Mouse (Mus musculus): ENCODE measurements around the gene Rpl38.

The Rpl38 gene

DNA sequence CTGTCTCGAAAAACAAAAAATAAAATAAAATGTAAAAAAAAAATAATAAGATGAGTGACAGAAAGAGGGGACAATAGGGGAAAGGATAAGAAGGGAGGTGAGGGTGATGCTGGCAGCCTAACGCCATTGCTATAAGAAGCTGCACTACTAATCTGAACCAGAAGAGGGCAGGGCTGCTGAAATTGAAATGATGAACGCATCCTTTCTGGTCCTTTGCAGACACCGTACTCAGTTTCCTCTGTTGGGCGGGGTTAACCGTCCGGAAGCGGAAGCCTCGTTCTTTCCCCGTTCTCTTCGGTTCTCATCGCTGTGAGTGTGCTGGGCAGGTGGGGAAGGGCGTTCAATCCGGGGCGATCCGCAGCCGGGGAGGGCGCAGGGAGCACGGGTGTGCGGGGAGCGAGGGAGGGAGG, at the start of gene Rpl38:
Gene Rpl38, plus strand, starts transcription at position 224 of the 410 bp plus-strand sequence.
- peak; percentile 93 to 98 for DNase-seq (ENCODE audit: inconsistent age in 2 of 2, low spot score in 1 of 2)

DNA sequence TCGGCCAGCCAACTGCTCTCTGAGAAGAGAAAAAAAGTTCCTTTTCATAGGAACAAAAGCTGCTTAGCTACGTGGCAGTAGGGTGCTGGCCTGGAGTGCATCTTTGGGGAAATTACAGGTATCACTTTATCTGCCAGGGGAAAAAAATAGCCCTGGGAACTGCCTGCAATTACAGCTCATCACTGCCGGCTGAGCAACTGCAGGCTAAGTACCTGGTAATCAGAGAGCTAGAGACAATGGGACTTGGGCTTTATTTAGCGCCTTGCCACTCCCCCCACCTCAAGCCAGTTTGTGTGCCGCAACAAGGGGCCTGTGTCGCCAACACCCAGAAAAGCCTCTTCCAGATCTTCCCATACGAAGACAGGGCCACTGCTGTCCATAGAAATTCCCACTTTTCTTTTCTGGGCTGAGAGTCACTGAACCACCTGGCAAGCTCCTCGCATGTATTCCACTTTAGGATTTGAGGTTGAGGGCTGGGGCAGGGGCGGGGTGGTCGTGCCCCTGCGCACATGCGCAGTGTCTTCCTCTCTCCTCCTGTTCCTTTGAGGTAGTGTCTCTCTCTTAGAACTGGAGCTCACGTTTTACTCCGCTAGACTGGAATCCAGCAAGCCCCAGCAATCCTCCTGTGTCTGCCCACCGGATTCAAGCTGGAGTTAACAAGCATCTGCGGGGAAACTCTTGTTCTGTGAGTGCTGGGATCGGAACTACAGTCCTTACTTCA, 49.5 kb upstream of the Rpl38 start:
- no peak for DNase-seq (ENCODE audit: inconsistent age in 2 of 2, low spot score in 1 of 2)

DNA sequence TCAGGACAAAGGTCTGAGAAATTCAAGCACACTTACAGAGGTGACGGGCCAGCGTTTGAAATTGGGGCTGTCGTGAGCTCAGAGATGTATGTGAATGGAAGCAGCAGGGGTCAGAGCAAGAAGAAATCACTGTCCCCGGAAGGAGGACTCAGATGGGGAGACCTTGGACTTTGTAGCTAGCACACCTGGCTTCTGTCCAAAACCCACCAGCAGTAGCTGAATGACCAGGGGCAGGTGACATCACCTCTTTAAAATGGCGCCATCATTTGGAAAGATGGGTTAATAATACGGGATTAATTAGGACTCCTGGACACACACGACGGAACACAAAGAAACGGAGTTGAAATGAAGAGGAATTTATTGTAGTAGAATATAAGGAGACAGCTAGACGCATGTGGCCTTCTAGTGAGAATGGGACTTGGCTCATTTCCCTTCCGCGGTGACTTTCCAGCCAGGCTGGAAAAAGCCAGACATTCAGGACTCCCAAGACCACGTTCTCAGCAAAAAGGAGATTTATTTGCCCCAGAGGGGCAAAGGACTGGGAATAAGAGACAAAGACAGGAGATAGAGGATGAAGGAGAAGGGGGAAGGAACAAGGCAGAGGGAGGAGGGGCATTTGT, 42.1 kb upstream of the Rpl38 start:
- peak; percentile 64 to 87 for DNase-seq (ENCODE audit: inconsistent age in 2 of 2, low spot score in 1 of 2)

DNA sequence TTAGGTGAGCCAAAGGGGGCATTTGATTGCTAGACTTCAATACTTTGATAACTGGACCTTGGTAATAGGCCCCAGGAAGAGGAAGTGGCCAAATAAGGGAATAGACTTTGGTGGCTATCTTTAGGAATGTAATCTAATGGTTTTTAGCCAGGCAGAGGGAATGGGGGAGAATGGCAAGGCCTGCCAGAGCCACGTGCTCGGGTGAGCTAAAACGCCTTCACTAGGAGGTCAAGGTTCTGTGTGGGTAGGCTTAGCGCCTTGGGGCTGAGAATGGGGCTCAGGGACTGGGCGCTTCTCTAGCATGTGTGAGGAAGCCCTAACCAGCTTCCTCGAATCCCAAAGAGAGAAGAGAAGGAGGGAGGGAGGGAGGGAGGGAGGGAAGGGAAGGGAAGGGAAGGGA, 41.3 kb upstream of the Rpl38 start:
- DNase-seq (ENCODE audit: inconsistent age in 2 of 2, low spot score in 1 of 2), result peak; percentile 43 to 75

DNA sequence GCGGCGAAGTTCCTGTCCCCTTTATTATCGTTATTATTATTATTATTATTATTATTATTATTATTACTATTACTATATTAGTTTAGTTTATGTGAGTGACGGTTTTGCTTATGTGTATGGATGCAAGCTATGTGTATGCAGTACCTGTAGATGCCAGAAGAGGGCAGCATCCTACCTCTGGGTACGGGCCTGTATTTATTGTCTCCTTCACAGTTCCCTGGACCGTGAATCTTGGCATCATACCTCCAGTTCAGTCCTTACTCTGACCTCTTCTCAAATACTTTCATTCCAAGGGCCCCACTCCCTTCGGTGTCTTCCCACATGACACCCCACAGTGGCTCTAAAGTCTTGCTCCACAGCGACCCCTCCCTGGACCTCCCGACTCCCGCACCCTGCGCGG, 40.3 kb upstream of the Rpl38 start:
- no peak for DNase-seq (ENCODE audit: inconsistent age in 2 of 2, low spot score in 1 of 2)

DNA sequence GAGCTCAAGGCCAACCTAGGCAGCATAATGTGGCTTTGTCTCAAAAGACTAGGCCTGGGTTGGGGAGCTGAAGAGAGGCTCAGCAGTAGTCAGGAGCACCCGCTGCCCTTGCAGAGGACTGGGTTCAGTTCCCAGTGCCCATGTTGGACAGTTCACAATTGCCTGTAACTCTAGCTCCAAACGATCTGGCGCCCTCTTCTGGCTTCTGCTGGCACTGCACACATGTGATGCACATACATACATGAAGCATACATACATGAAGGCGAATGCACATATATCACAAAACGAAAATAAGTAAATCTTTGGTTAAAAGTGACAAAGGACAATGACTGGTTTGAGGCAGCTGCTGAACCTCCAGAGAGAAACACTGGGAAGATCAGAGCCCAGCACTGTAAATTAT, 38.3 kb upstream of the Rpl38 start:
- no peak for DNase-seq (ENCODE audit: inconsistent age in 2 of 2, low spot score in 1 of 2)

DNA sequence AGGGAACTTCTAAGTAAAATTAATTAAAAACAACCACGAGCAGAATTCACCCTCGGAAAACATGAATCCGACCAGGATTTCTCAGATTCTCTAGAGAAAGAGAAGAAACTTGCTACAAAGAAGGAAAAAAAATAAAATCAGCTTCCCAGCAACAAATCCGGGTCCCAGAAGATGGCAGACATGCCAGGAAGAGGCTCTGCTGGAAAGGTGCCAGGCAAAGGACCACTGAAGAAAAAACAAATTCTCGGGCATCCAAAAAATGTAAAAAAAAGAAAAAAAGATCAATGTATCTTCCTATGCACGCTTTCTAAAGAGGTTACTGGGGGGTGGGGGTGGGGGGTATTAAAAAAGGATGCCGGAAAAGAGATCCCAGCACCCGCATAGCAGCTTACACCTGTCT, 36.1 kb upstream of the Rpl38 start:
- no peak for DNase-seq (ENCODE audit: inconsistent age in 2 of 2, low spot score in 1 of 2)

DNA sequence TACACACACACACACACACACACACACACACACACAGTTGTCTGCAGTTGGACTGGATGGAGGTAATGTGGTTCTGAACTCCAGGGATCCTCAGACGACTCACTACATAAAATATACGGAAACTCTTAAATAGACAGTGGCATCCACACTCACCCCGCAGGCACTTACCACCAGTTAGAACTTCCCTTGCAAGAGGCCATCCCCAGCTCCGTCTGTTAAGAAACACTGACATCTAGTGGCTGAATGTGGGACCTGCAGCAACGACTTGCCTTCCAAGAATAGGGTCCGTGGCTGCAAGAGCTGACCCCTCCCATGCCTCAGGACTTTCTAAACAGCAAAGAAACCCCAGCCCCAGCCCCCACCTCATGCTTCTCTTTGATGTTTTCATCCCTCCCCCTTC, 32.0 kb upstream of the Rpl38 start:
- DNase-seq (ENCODE audit: inconsistent age in 2 of 2, low spot score in 1 of 2), result peak; percentile 66 to 94

DNA sequence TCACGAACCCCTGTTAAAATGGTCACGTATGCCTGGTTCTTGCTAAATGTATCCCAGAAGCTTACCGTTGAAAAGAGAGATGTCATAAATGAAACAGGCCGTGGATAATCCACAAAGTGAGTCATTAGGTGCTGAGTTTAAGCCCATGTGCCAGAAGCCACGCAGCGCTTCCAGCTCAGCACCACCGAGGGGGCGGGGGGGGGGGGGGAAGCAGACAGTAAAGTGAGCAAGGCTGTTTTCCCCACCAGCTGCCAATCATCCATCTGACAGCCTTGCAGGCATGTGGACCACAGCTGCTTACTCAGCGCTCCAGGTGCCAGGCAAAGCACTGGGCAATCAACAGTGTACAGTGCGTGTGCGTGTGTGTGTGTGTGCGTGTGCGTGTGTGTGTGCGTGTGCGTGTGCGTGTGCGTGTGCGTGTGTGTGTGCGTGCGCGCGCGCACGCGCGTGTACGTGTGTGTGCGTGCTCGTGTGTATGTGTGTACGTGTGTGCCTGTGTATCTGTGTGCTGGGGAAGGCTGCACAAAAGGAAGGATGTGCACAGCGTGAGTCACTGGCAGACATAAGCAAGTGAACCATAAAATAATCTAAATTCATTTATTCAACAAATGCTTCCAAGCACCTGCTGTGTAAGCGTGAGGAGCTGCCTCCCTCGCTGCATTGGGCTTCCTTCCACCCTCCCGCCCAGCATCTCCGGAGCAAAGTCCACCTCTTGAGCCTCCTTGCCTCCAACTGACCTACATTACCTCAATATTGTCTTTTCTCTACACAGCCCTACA, 31.4 kb upstream of the Rpl38 start:
- no peak for DNase-seq (ENCODE audit: inconsistent age in 2 of 2, low spot score in 1 of 2)

DNA sequence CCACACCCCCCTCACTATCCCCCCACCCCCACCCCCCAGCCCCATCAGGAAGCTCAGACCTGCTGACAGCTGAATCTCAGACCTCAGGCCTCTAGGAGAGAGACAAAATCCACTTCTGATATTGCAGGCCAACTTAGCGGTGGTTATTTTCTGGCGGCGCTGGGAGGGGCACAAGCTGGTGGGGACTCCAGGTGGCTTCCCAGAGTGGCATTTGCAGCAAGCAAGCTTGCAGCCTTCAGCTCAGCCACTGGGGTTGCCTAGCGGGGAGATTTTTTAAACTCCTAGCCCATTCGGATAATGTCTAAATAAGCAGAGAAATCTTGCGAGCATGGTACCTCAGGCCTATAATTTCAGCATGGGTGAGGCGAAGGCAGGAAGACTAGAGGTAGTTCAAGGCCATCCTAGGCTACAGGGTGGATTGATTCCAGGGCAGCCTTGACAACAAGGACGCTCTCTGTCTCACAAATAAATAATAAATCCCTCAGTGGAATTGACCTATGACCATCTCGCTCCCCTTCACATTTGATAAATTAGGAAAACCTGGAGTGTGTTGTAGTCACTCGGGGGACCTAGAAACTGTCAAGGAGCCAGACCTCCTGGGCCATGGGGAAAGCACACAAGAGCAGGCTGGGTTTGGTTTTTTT, 29.6 kb upstream of the Rpl38 start:
- DNase-seq (ENCODE audit: inconsistent age in 2 of 2, low spot score in 1 of 2), result peak; percentile 56 to 79

DNA sequence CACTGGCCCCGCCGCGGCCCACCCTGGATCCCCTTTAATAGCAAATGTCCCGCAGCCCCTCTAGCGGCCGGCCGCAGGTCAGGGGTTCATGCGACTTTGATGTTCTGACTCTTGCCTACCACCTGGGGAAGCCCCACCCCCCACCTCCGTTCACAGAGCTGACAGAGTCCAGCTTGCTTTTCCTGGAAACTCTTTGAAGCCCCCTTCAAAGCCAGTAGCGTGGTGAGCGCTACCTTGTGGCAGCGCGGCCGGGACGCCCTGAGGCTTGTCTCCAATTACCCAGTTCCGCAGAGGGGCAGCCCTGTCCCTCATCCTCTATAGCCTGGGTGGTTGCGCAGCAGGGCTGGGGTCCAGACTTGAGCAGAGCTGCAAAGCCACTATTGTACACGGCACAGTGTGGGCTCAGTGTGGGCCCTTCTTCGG, 28.6 kb upstream of the Rpl38 start:
- DNase-seq (ENCODE audit: inconsistent age in 2 of 2, low spot score in 1 of 2), result no peak

DNA sequence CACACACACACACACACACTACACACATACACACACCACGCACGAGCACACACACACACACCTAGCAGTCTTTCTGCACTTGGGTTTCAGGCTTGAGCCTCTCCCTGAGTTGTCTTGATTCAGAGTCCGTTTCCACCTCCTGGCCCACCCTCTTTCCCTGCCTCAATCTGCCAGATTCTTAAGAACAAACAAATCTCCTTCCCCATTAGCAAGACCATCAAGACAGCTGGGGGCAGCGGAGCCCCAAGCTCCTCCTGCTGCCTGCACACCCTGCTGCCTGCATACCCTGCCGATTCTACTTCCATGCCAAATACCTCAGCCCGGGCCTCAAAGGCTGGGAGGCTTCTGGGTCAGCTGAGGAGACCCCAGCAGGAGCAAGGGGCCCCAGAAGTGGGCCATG, 27.7 kb upstream of the Rpl38 start:
- no peak for DNase-seq (ENCODE audit: inconsistent age in 2 of 2, low spot score in 1 of 2)

DNA sequence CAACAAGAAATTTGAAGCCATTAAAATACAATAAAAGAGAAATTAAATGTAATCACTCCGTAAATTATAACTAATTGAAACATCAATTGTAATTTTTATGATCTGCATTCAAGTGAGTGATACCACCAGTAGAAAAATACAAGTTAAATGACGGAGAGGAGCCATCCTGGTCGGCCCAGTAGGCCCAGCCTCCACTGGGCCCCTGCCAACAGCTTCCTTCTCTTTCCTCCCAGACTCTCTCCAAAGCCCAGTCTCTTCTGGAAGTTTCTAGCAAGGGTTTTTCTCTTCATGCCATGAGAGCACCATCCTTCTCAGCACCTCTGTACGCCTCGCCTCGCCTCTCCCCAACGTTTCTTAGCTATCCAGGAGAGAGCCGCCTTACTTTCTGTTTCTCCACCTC, 27.2 kb upstream of the Rpl38 start:
- DNase-seq (ENCODE audit: inconsistent age in 2 of 2, low spot score in 1 of 2), result no peak

DNA sequence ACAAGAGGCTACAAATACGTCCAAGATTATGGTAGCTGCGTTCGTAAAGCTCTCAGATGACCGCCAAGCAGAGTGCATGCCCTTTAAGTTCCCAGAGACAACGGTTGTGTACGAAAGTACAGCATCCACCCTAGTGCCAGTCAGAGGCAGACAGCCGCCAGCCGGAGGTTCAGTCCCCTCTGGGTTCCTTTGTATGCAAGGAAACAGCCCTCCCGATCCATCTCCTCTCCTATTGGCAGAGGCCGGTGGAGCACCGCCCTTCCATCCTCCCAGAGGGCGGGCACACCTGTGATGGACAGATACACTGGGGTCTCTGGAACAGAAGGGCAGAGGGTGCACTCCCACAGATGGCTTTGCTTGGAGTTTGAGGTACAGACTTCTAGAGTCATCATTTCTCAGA, 26.1 kb upstream of the Rpl38 start:
- no peak for DNase-seq (ENCODE audit: inconsistent age in 2 of 2, low spot score in 1 of 2)

DNA sequence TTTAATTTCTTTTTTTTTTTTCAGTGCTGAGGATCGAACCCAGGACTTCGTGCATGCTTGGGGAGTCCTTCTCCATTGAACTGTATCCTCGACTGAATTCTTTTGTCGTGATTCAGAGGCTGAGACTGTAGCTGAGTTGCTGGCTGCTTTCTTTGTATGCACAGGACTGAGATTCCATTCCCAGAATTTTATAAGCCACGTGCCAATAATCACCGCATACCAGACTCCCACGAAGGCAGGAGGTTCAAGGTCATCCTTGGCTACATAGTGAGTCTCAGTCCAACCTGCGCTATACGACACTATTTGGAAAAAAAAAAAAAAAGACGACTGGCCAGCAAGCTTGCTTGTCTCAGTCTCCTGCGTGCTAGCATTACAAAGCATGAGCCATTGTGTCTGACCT, 25.4 kb upstream of the Rpl38 start:
- no peak for DNase-seq (ENCODE audit: inconsistent age in 2 of 2, low spot score in 1 of 2)

DNA sequence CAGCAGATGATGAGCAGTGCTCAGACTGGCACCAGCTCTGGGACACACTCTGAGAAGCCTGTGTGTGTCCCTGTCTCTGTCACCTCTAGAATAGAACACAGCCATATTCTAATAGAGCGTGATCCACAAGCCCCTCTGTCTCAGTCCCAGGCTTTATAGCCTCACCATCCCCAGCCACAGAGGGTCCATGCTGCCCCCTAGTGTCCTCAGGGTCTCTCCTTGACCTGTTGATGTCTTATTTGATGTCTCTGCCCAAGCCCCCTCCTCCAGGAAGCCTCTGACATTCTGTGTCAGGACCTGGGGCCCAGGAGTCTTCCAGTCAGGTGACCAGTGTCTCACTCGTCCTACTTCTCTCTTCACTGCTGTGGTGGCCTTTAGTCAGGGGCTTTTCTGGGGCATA, 24.2 kb upstream of the Rpl38 start:
- DNase-seq (ENCODE audit: inconsistent age in 2 of 2, low spot score in 1 of 2), result no peak

DNA sequence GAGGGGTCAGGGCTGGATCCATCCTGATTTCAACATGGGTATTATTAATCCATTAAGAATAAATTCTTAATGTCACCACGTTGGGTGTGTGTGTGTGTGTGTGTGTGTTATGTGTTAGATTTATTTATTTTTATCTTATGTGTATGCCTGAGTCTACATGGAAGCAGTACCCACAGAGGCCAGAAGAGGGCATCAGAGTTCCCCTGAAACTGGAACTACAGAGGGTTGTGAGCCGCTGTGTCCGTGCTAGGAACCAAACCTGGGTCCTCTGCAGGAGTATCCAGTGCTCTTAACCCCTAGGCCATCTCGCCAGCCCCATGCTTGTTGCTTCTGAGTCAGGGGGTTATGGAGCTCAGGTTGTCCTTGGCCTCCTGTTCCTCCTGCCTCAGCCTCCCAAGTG, 18.8 kb upstream of the Rpl38 start:
- no peak for DNase-seq (ENCODE audit: inconsistent age in 2 of 2, low spot score in 1 of 2)

DNA sequence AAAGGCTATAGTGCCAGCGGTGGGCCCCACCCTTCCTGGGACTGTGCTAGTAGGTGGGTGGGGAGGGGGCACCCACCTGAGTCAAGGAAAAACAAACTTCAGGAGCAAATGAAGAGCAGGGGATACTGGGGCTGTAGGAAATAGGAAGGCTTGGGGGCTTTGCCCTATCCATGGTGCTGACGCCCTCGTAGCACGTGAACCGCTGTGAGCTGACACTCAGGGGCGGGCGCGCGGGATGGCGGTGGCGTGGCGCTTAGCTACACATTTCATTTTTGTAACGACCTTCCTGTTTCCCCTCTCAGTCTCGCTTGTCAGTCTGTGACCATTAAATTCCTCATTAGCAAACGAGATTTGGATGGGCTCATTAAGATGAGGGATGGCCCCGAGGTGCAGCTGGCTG, 15.8 kb upstream of the Rpl38 start:
- DNase-seq (ENCODE audit: inconsistent age in 2 of 2, low spot score in 1 of 2), result no peak

DNA sequence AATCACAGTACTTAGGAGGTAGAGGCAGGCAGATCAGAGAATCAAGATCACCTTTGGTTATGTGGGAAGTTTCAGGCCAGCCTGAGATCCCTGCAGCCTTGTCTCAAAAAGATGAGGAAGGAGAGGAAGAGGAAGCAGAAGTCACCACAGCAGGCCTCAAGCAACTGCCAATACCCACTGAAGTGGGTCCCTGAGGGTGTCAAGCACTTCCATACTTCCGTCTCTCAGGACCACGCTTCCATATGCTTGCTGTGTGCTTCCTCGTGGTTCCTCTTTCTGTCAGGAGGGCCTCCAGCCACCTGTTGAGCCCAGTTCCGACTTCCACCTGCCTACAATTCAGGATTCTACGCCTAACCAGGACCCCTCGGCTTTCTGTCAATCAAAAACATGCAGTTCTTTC, 14.7 kb upstream of the Rpl38 start:
- no peak for DNase-seq (ENCODE audit: inconsistent age in 2 of 2, low spot score in 1 of 2)

DNA sequence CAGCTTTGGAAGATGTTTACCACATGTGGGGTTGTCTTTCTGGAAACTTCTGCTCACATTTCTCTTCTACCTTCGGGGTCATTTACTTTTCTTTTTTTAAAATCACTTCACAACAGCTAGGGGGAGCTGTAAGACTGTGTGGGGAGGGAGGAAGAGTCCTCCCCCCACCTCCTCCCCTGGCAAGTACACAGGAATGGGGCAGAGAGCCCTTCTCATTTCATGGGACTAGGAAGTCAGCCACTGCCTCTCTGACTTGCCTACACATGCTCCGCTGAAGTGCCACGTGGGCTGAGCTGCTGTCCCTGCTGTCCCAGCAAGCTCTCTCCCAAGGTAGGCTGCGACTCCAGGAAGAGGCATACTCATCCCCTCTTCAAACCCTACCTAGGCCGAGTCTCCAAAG, 13.8 kb upstream of the Rpl38 start:
- no peak for DNase-seq (ENCODE audit: inconsistent age in 2 of 2, low spot score in 1 of 2)

DNA sequence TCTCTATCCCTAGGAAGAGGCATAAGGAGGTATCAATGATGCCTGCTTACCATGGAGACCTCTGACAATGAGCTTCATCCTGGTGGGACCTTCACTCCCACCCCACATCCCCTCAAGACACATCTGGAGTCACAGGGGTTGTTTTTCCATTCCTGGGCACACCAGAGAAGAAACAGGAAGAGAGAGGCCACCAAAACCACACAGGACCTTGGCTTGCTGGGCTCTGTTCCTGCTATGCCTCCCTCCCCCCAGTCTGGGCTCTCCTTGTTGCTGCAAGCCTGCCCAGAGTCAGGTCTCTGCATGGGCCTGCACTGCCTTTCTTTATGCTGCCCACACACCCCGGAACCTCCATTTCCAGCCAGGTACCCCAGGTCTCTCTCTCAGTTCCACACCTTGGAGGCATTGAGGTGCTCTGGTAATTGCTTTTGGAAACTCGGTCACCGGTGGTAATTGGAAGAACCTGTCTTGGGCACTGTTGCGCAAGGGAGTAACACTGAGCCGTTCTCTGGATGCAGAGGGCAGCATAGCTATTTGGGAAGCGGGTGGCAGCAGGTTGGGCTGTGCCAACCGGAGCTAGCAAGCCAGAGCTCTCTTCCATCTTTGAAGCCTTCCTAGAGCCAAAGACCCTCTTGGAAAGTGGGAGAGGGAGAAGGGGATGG, 12.8 kb upstream of the Rpl38 start:
- no peak for DNase-seq (ENCODE audit: inconsistent age in 2 of 2, low spot score in 1 of 2)
